Mouse (Mus musculus): ENCODE data around the gene 1700029J07Rik.

- TF ChIP-seq POLR2A (IDR thresholded peaks at IDR 0.05; ENCODE audit: insufficient read depth, low read depth, low read length) (no peak), CTCF (IDR thresholded peaks at IDR 0.05; ENCODE audit: insufficient read depth, low read depth, low read length) (no peak)
These were observed 61.3 kb downstream of the 1700029J07Rik start for GRCm38 (mm10) chr8:45913707-45914106.

Data from olfactory bulb, adult 2 months (tissue).